Mouse (Mus musculus) layer of hippocampus, postnatal 25 days (tissue): ENCODE results near the gene Map3k7cl. TPM values are rescaled to one million over a fixed set of nuclear protein-coding genes. Genes with fewer than 3 reads are reported as not detected.

Source experiments
- DNase-seq, 2 experiments: peaks; one replicate each; pipeline ENCODE4 v3.0.0; 2022; ENCODE audit warnings: mixed read lengths in 2 of 2, low spot score in 1 of 2; ENCODE audit errors: extremely low spot score in 1 of 2
- total RNA-seq, 2 experiments: library from RNA; stranded (reverse); gene quantifications; 2 replicates each; pipeline ENCODE4 v1.2.3; 2021

Gene Map3k7cl
- total RNA-seq, 2 experiments from 2014 or later = 0.59 to 0.73 TPM

GRCm38 (mm10) chr16:87585548-87586262 lies 32.6 kb downstream of the Map3k7cl start:
- DNase-seq = no peak

GRCm38 (mm10) chr16:87587843-87588242 lies 34.7 kb downstream of the Map3k7cl start:
- no peak for DNase-seq

GRCm38 (mm10) chr16:87594145-87594544 lies 41.0 kb downstream of the Map3k7cl start:
- DNase-seq = no peak

GRCm38 (mm10) chr16:87595149-87595548 lies 42.0 kb downstream of the Map3k7cl start:
- no peak for DNase-seq

- no peak for DNase-seq
Observed at GRCm38 (mm10) chr16:87602717-87603526, 49.8 kb downstream of the Map3k7cl start.

- DNase-seq = no peak
Observed at GRCm38 (mm10) chr16:87604002-87604401, 50.9 kb downstream of the Map3k7cl start.

GRCm38 (mm10) chr16:87604883-87605282 lies 51.8 kb downstream of the Map3k7cl start:
- DNase-seq = no peak

- no peak for DNase-seq
Observed at GRCm38 (mm10) chr16:87607383-87607782, 54.3 kb downstream of the Map3k7cl start.

- DNase-seq = no peak
Observed at GRCm38 (mm10) chr16:87607959-87608358, 54.8 kb downstream of the Map3k7cl start.

- DNase-seq = no peak
Observed at GRCm38 (mm10) chr16:87610142-87610541, 57.0 kb downstream of the Map3k7cl start.

GRCm38 (mm10) chr16:87610556-87611295 lies 57.6 kb downstream of the Map3k7cl start:
- DNase-seq = no peak

- no peak for DNase-seq
Observed at GRCm38 (mm10) chr16:87611420-87611819, 58.3 kb downstream of the Map3k7cl start.

GRCm38 (mm10) chr16:87612218-87612838 lies 59.2 kb downstream of the Map3k7cl start:
- DNase-seq = no peak

GRCm38 (mm10) chr16:87617377-87617776 lies 64.2 kb downstream of the Map3k7cl start:
- DNase-seq = no peak

GRCm38 (mm10) chr16:87621246-87621645 lies 68.1 kb downstream of the Map3k7cl start:
- DNase-seq = no peak

GRCm38 (mm10) chr16:87623881-87624280 lies 70.8 kb downstream of the Map3k7cl start:
- no peak for DNase-seq

- no peak for DNase-seq
Observed at GRCm38 (mm10) chr16:87624937-87625336, 71.8 kb downstream of the Map3k7cl start.

- no peak for DNase-seq
Observed at GRCm38 (mm10) chr16:87625341-87625740, 72.2 kb downstream of the Map3k7cl start.

GRCm38 (mm10) chr16:87625816-87626215 lies 72.7 kb downstream of the Map3k7cl start:
- no peak for DNase-seq

GRCm38 (mm10) chr16:87626696-87627095 lies 73.6 kb downstream of the Map3k7cl start:
- no peak for DNase-seq

- no peak for DNase-seq
Observed at GRCm38 (mm10) chr16:87634709-87635108, 81.6 kb downstream of the Map3k7cl start.
